Mouse (Mus musculus) urinary bladder, postnatal 36 days (tissue): ENCODE data around the gene Crebl2.

ENCODE experiments used
- DNase-seq, 2 experiments: peaks; one replicate each; pipeline ENCODE4 v3.0.0; 2022; ENCODE audit warnings: low spot score in 2 of 2, mixed read lengths in 1 of 2

Crebl2 gene

DNA sequence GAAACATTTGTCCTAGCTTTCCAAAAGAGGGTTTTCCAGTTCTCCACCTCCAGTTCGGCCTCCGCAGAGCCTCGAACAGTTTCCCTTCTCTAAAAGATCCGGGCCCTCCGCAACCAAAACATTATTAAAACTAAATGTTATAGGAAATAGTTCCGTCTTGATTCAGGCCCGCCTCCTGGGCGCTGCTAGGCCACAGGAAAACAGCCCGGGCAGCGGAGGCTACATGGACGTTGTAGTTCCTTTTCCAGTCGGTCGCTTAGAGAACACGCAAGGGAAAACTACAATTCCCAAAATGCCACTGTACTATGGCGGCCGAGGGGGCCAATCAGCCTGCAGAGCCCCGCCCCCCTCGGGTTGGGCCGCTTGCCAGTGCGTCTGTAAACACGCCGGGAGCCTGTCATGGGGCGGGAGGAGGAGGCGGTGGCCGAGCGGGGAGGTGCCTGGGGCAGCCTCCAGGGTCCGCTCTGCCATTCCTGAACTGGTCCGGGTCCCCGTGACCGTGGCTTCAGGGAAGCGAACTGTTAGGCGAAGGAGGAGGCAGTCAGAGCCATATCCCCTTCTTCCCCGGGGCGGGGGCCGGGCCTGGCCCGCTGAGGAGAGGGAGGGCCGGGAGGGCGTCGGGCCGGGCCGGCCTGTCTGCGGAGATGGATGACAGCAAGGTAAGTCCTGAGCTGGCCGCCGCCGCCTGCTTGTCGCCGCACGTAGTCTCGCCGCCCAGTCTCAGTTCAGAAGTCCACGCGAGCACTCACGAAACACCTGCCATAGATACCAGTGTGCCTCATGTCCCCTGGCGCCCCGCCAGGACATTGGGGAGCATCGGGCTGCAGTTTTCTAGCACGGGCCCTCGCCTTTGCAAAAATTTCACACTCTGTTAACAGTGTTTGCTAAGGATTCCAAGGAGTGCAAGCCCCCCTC is at the start of gene Crebl2:
TSS of gene Crebl2 (plus strand) at position 369 of the 915 bp plus-strand sequence.
- peak; percentile 99 to 100 for DNase-seq

DNA sequence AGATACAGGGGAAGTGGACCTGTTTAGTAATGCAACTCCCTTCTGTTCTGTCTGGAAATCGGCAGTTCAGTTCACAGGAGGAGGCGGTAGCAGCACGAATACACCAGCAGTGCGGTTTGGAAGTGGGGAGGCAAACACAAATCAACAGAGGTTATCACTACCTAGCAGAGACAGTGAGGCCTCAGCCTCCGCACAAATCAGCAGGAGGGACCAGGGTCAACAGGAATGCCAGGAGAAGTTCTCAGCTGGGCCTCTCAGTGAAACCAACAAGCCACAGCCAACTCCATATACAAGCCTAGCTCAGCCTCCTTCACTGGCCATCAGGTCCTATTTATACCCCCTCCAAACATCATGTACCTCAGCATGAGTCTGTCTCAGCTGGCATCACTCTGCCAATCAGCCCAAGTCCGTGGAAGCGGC is 48.5 kb upstream of the Crebl2 start:
- DNase-seq = no peak

DNA sequence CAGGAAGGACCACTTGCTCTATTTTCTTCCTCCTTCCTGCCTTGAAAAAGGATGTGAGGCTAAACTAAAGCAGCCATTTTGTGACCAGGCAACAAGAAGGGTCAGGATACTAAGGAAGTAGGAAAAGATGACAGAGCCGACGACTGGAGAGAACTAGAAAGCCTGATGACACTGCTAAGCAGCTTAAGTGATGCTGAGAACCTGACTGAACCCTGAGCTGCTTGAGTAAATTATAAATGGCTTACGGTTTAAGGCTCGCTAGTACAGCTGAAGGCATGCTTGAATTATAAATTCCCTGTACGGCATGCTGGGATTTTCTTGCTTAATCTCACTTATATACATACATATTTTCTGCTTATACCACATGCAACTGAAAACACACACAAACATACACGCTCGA is 47.1 kb upstream of the Crebl2 start:
- DNase-seq = no peak

DNA sequence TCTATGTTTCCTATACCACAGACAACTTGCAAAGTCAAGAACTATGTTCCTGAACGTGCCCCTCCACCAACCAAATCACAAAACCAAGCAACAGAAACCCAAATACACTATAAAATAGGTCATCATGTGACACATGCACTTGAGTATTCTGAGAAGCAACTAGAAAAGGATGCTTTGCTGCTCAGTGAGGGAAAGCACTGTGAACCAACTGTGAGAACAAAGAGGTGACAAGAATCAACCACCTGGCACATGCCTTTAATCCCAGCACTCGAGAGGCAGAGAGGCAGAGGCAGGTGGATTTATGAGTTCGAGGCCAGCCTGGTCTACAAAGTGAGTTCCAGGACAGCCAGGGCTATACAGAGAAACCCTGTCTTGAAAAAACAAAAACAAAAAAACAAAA is 43.5 kb upstream of the Crebl2 start:
- DNase-seq = no peak

DNA sequence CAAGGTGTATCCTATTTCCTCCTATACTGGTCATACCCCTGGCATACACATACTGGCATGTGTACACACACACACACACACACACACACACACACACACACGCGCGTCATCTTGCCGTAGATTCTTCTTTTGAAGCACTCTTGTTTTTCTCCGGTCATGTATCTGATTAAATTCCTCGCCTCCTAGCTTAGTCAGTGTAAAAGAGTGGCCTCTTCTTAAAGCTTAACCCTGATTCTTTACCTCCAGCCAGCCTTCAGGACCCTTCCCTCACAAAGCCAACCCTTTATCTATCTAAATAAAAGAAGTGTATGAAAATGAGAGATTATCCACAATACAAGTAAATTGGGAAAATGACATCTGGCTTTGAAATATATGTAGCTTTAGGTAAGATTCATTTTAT is 40.9 kb upstream of the Crebl2 start:
- no peak for DNase-seq

DNA sequence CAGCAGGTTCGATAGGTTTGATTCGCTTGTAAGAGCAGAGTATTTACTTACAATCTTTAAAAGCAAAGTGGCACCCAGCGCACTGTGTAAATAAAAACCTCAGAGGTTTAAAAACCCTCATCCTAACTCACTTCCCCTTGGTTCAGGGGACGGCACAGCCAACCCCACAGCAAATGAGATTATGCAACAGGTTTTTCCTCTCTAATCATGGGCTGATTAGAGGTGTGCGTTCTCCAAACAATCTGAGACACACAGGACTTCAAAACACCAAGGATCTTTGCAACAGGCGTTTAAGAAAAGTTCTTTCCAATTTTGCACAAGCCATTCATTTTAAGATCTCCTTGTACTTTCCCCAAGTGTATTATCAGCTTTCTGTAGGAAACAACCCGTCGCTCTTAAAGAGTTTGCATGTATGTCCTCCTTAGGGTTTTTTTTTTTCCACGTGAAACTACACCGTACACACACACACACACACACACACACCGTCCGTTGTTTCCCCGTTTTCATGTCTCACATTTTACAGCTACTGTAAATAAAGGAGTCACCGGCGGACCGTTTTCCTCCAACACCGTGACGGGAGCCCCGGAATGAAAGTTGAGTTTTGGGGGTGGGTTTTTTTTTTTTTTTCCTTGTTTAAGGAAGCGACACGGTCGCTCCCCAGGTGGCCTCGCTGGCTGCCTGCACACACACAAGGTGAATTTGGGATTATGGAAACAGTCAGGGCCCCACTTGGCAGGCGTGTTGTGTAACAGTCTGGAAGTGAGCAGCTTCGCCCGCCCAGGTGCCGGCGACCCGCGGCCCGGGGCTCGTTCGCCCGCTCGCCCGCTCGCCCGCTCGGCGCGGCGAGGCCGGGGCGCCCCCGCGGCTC is 38.5 kb upstream of the Crebl2 start:
- DNase-seq = peak in 1 of 2 experiments; percentile 33

DNA sequence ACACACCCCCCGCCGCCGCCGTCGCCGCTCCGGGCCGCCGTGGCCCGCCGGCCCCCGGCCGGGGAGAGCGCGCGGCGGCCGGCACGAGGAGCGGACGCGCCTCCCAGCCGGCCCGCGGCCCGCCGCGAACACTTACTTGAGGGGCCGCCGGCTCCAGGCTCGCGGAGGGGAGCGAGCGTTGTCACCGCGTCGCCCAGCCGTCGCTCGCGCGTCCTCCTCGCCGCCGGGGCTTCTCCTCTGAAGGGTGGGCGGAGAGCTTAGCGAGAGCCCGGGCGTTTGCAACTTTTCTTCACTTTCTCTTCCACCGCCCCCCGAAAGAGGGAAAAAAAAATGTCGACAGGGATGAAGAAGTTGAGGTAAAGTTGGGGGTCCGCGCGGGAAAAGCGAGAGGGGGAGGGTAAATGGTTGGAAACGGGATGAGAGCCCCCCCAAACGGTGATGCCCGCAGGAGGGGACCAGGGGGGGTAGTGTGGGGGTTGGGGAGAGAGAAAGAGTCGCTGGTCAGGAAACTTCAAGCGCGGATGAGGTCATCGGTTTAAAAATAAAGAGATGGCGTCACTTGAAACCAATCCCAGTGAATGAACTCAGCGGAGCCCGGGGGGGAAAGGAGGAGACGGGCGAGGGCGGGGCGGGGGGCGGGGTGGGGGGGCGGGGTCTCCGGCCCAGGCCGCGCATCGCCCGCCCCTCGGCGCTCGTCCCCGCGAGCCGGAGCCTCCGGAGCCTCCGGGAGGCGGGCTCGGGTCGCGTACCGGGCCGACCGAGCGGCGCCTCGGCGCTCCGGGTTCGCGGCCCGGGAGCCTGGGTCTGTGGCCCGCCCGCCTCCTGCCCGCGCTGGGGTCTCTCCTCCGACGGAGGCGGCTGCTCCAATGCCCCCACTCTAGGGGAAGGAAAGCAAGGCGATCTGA is 37.6 kb upstream of the Crebl2 start, which contains the start of gene Dusp16:
TSS of gene Dusp16 (minus strand) at position 485 of the 905 bp plus-strand sequence.
- DNase-seq = peak; percentile 77 to 88

DNA sequence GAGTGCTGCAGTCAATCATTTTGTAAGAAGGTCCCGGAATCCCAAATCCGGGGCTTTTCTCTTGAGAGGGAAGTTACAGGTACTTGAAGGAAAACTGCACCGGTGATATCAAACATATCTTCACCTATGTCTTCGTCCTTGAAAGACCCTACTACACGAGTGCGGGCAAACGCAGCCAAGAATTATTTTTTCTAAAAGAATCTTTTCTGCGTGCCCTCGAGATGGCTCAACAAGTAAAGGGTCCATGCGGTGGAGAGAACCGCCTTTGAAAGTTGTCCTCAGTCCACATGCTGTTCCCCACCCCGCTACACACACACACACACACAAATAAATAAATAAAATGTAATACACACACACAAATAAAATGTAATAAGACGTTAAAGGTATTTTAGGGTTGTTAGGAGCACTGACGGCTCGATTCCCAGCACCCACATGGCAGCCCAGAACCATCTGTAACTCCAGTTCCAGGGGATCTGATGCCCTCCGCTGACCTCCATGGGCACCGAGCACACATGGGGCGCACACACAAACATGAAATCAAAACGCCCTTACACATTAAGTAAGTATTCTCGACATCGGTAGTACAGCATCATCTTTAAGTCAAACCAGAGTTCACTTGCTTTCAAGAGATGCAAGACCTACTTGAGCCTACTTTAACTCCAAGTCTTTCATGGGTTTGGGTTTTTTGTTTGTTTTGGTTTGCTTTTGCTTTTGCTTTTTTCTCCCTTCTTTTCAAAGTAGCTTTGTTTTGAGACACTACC is 36.7 kb upstream of the Crebl2 start:
- no peak for DNase-seq

DNA sequence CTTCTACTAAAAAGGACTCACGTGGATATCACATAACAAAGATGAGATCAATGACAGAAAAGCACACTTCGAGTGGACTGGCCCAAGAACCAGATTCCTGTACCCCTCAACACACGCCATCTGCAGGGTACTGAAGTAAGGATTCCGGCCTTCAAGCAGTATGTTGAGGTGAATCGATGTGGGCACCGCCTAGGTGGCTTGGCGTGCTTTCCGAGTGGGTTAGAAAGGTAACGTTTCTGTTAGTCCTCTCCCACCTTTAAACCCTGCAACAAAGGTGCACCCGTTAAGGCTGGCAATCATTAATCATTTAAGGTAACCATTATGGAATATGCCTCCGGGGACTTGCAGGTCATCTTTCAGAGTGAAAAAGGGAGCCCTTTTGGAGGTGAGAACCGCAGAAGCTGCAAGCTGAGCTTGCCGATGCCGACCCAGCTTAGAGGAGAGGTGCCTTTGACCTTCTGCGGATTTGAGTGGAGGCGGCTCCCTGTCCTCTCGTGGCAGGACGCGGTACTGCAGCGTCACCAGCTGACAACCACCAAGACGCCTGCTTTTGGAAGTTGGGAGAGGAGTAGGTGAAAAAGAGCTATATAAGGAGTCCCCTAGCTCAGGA is 35.9 kb upstream of the Crebl2 start:
- peak; percentile 79 to 85 for DNase-seq

DNA sequence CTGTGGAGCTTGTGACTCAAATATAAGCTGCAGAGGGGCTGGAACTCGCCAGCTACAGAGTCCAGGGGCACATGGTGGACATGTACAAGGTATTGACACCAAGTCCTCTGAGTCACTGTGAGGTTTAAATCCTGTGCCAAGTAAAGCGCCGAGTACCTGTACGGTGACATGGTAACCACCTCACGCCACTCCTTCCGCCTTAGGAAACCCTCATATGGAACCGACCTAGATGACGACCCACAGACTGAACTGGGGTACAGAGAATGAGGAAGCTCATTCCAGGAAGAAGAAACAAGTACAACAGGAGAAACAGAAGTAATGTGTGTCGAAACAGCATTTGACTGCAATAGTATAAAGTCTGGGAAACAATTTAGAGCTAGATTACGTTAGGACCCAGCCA is 33.7 kb upstream of the Crebl2 start:
- no peak for DNase-seq

DNA sequence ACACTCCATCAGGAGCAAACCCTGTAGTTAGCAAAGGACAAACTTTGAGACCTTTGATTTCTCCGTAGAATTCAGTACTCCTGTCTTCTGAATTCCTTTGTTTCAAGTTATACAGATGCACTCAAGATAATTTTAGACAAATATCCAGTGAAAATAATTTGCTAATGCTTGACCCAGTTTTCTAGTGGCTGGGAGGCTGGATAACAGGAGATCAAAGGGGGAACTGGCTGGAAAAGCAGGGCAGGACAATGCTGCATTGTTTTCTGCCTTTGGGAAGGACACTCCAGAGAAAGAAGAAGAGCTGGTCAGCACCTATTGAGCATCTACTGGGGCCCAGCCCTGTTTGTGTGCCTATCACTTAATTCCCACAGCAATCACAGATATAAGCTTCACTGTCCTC is 28.5 kb upstream of the Crebl2 start:
- DNase-seq = no peak

DNA sequence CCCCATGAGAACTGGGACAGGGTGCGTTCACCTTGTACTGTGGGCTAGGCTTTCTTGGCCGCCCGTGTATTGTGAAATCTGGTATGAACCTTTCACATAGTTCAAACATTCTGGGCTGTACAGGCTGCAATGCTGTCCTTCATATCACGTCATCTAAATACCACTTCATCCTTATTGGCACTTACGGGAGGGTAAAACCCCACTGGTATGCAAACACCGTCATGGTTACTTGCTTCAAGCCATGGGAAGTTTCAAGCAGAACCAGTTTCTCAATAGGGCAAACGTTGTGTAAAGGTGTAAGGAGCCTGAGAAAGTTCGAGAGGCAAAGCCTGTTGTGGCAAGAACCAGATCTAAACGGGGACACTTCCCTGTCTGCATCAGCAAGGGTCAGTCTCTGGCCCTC is 27.3 kb upstream of the Crebl2 start:
- DNase-seq = peak; percentile 52 to 70

DNA sequence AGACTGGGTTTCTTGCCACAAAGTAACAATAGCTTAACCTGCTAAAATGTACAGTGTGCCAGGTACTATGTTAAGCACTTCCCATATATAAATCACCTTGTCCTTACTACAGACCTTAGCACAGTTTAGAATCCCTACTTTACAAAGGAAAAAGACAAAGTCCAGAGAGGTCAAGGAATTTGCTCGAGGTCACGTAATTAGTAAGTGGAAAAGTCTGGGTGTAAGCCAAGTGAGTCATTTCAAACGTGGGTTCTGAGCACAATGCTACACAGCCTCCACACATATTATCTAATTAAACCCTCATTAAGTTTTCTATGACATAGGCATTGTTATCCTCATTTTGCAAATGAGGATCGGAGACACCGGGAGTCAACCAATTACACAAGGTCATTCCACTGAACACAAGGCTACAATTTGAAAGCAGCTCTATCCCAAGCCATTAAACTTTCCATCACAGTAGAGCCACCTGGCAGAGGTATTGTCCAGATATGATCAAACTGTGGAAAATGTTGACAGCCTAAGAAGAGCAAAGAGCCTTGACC is 25.1 kb upstream of the Crebl2 start:
- no peak for DNase-seq

DNA sequence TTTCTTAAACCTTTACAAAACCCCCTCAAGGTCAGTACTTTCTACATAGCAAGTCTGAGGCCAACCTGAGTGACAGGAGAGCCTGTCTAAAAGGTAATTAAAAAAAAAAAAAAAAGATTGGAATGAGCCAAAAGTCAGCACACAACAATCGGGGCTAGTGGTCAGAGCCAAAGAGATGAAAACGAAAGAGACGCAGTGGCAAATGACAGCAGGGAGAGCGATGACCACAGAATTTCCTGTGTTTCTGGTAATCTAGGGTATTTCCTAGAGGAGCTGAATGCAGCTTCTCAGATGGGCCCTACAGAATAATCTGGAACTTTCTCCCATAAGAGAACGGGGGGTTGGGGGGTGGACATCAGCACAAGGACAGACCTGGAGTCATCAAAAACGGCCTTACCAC is 23.8 kb upstream of the Crebl2 start:
- DNase-seq = no peak

DNA sequence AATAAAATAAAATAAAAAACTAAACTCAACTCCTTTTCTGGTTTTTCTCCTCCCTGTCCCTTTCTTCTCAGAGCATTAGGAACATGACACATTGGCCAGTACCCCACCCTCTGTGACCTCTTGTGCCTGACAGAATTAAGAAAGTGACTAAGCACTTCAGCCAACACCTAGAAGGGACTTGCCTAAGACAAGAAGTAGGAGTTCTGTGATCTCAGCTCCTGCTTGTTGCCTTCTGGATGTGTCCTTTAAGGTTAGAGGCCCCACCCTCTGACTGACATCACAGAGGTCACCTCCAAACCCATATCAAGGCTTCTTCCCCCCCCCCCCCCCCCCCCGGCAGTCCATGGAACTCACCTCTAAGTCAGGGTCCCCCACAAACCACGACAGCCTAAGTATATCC is 22.9 kb upstream of the Crebl2 start:
- no peak for DNase-seq

DNA sequence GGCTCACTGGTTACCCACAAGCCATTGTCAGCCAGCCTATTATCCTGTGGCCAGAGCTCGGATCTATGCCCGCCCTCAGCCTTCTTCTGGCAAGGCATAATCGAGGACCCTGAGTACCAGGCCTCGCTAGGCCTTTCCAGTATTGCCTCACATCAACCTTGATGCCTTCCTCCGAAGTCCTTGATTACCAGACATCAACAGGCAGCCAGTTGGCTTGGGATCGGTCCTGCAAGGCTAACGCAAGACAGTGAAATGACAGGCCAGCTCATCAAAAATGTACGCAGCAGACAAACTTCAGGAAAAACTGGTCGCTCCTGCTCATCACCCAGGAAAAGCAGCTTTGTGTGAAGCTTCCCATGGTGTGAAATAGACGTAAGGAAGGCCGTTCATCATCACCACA is 22.2 kb upstream of the Crebl2 start:
- no peak for DNase-seq

DNA sequence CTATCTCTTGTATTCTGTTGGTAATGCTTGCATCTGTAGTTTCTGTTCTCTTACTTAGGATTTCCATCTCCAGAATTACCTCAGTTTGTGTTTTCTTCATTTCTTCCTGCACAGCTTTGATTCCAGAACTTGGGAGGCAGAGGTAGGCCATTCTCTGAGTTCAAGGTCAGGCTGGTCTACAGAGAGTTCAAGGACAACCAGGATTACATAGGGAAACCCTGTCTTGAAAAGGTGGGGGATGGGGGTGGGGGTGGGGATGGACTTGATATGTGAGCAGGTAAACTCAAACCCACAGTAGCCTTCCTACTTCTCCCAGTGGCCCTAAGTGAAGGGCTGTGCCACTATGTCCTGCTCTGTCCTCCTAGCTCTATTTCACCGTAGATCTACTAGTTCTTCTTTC is 16.9 kb upstream of the Crebl2 start:
- DNase-seq = no peak

DNA sequence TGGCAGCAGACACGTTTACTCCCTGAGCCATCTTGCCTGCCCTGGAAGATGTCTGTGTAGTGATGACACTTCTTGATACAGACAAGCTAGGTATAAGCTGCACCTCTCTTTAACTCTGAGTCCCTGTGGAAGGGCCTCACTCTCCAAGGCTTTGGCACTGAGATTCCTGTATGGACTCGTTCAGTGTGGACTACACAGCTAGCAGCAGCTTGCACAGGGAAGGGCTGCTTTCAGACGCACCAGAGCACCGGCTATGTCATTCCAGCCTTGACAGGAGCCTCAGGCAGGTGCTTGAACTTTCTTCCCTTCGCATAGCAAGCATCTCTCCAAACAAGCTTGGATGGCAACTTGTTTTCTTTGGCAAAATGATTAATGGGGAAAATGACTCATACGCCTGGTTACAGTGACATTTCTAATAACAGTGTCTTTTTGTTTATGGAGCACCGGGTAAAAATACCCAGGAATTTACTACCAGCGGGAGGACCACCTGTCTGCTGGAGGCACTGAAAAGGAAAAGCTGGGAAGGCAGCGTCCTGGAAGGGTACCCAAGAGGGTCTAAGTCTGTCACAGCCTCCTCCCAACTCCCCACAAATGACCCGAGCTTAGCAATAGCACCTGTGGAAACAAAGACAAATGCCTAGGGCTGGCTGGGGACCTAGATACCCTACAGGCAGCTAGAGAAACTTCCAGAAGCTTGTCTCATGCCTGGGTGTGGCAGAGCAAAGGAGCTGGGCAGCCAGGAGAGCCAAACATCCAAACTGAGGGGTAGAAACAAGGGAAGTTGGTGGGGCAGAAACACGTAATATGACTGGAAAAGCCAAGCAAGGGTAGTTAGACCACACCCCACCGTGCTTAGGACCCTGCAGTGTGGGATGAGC is 12.7 kb upstream of the Crebl2 start:
- no peak for DNase-seq

DNA sequence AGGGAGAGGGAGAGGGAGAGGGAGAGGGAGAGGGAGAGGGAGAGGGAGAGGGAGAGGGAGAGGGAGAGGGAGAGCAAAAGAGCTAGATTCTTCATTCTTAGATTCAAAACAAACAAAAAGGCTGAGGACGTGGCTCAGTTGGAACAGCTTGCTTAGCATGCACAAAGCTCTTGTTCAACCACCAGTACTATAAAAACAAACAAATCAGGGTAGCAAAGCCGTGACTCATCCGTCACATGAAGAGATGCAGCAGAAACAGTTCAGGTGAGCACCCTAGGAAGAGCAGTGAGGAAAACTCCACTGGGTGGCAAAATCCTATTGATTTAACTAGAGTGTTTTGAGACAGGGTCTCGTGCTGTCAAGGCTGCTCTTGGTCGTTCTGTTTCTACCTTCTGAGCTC is 10.2 kb upstream of the Crebl2 start:
- no peak for DNase-seq
